Mouse (Mus musculus) bone marrow, adult 2 months (tissue): ENCODE data around the gene Kdm4b. TPM values are rescaled to one million over a fixed set of nuclear protein-coding genes. Genes with fewer than 3 reads are reported as not detected.

Experiments used
- H3K27ac ChIP-seq: fragments of 200-500 bp; 2 replicates; pipeline ENCODE4 v1.5.1; 2012; ENCODE audit warnings: low read depth, mild to moderate bottlenecking, control low read depth, inconsistent platforms, low read length; ENCODE audit not compliant: control insufficient read depth, poor library complexity, insufficient read depth
- H3K4me1 ChIP-seq: fragments of 200-500 bp; 2 replicates; pipeline ENCODE4 v1.6.1; 2011; ENCODE audit warnings: low read length; ENCODE audit not compliant: control insufficient read depth, insufficient read depth
- H3K4me3 ChIP-seq: fragments of 200-500 bp; replicated peaks from 2 replicates; pipeline ENCODE3; 2011; ENCODE audit warnings: mild to moderate bottlenecking, low read depth, low read length, control low read depth; ENCODE audit not compliant: control insufficient read depth
- CTCF ChIP-seq: fragments of 200-500 bp; IDR thresholded peaks from 2 replicates; pipeline ENCODE4 v1.5.1; 2011; ENCODE audit warnings: low read length, control low read depth; ENCODE audit not compliant: control insufficient read depth, insufficient read depth
- POLR2A ChIP-seq: fragments of 200-500 bp; IDR thresholded peaks from 2 replicates; pipeline ENCODE4 v1.6.1; 2011; ENCODE audit warnings: low read depth, mild to moderate bottlenecking, control low read depth, low read length, borderline replicate concordance; ENCODE audit not compliant: control insufficient read depth
- WGBS: fragments of 180-500 bp; shearing (Covaris S2); methylation state at CpG from one replicate; pipeline ENCODE4 v1.1.7; 2018; 5-methylcytosine and 5-hydroxymethylcytosine counted together
- polyA plus RNA-seq: library from polyadenylated mRNA; stranded (reverse); fragments of >200 nt; gene quantifications from 2 replicates; pipeline ENCODE4 v1.2.4, GENCODE M21; 2011; ENCODE audit warnings: low replicate concordance; ENCODE audit not compliant: missing spikeins, insufficient read depth, insufficient read length

Gene Kdm4b
- polyA plus RNA-seq, result 15.7 and 74.9 TPM in 2 replicates

- peak within 1 kb of the TSS; percentile 93 for H3K27ac ChIP-seq
- under 1% methylated on average over 57 of the region's 57 CpGs for WGBS
- H3K4me3 ChIP-seq, result peak within 1 kb of the TSS; percentile 66
- H3K4me1 ChIP-seq, result peaks cover 1% of the 10 kb centered on the region; the same call in 1 of the 2 replicates
- TF ChIP-seq CTCF, result peak; percentile 2; the same call in 1 of the 2 replicates
- peak; percentile 45; the same call in 1 of the 2 replicates for TF ChIP-seq POLR2A
Observed at GRCm38 (mm10) chr17:56325450-56326152, at the start of gene Kdm4b. TSS of gene Kdm4b (plus strand) at chr17:56326062.

- H3K4me3 ChIP-seq, result peak within 1 kb of the TSS; percentile 68
- H3K4me1 ChIP-seq, result no peaks in the 10 kb centered on the region; the same call in 1 of the 2 replicates
- TF ChIP-seq CTCF (no peak), POLR2A (peak; percentile 54; the same call in 1 of the 2 replicates)
- 3% methylated on average over 20 of the region's 21 CpGs for WGBS
- H3K27ac ChIP-seq, result peak within 1 kb of the TSS; percentile 63
Observed at GRCm38 (mm10) chr17:56276643-56277566, 49.0 kb upstream of the Kdm4b start, which contains the start of gene Ticam1. TSS of gene Ticam1 (minus strand) at chr17:56276786.

- 35% methylated on average over 2 of the region's 2 CpGs for WGBS
- no peak overlapping the region for H3K27ac ChIP-seq
- no peaks in the 10 kb centered on the region; the same call in 1 of the 2 replicates for H3K4me1 ChIP-seq
- H3K4me3 ChIP-seq, result no peak overlapping the region
- TF ChIP-seq POLR2A, result no peak
Observed at GRCm38 (mm10) chr17:56277567-56277893, 48.3 kb upstream of the Kdm4b start.

DNA sequence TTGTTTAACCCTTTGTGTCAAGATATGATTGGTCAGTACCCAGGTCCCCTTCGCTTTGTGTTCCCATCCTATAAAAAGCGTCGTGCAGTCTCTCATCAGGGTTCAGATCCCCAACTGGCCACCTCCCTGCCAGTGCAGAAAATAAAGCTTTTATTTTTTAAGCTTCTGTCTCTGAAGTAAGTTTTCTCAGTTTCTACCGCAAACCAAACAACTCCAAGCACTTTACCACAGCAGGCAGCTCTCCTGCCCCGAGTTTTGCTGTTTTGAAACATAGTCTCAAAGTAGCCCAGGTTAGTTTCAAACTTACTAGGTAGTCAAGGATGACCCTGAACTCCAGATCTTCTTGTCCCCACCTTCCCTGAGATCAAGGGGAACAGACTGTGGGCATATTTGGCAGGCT is 47.5 kb upstream of the Kdm4b start:
- H3K4me3 ChIP-seq, result no peak overlapping the region
- H3K27ac ChIP-seq, result no peak overlapping the region
- 90% methylated on average over 5 of the region's 5 CpGs for WGBS

GRCm38 (mm10) chr17:56279481-56280155 is 46.2 kb upstream of the Kdm4b start:
- no peak for TF ChIP-seq CTCF
- TF ChIP-seq POLR2A, result no peak
- Histone ChIP-seq H3K27ac (no peak overlapping the region), H3K4me3 (no peak overlapping the region), H3K4me1 (no peaks in the 10 kb centered on the region; the same call in none of the 2 replicates)
- WGBS, result 83% methylated on average over 12 of the region's 12 CpGs

More for the DNA sequence above, 47.5 kb upstream of the Kdm4b start:
- no peak for TF ChIP-seq POLR2A
- TF ChIP-seq CTCF, result no peak
- no peaks in the 10 kb centered on the region; the same call in none of the 2 replicates for H3K4me1 ChIP-seq

DNA sequence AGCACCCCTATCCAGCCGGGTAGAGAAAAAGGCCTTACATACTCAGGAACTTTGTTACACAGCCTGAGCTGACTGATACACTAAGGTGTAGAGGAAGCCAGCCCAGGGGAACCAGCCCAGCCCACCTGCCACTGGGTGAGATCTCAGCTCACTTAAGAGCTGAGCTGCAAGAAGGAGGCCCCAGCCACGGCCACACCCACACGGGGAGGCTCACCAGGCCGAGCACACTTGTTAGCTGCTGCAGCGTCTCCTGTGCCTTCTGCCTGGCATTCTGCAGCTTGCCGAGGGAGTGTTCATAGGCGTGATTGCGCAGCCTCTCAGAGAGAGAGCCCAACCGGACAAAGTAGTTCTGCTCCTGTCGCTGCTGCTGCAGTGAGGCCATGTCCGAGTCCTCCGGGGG is 44.7 kb upstream of the Kdm4b start:
- Histone ChIP-seq H3K27ac (peak overlapping the region; percentile 31; the same call in 1 of the 2 replicates), H3K4me3 (peak overlapping the region; percentile 2), H3K4me1 (no peaks in the 10 kb centered on the region; the same call in none of the 2 replicates)
- TF ChIP-seq POLR2A, result no peak
- TF ChIP-seq CTCF, result no peak
- 52% methylated on average over 12 of the region's 12 CpGs for WGBS

DNA sequence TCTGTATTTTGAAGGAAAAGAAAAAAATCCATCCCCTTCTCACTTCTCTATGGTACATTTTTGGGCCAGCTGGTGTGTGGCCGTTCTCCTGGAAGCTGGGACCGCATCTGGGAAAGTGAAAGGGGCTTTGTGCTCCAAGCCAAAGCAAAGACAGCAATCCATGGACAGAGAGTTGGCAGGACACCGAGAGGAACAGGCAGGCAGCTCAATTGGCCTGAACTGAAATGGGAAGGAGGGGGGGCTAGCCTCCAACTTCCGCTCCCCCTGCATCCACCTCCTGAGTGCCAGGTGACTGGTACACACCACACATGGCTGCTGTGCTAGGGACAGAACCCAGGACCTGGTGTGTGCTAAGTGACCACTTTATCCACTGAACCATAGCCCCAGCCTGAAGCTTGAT is 43.1 kb upstream of the Kdm4b start:
- no peak overlapping the region for H3K4me3 ChIP-seq
- whole genome bisulfite sequencing, result 84% methylated on average over 4 of the region's 4 CpGs
- TF ChIP-seq CTCF (no peak), POLR2A (no peak)
- H3K4me1 ChIP-seq, result peaks cover 1% of the 10 kb centered on the region
- no peak overlapping the region for H3K27ac ChIP-seq

GRCm38 (mm10) chr17:56283316-56283715 is 42.5 kb upstream of the Kdm4b start:
- H3K4me1 ChIP-seq, result peaks cover 2% of the 10 kb centered on the region
- H3K4me3 ChIP-seq, result no peak overlapping the region
- TF ChIP-seq CTCF (no peak), POLR2A (no peak)

More at GRCm38 (mm10) chr17:56283316-56283715, 42.5 kb upstream of the Kdm4b start:
- no peak overlapping the region for H3K27ac ChIP-seq
- WGBS, result 55% methylated on average over 8 of the region's 8 CpGs
